Mouse (Mus musculus): ENCODE measurements around the gene Oosp1.

Gene Oosp1

DNA sequence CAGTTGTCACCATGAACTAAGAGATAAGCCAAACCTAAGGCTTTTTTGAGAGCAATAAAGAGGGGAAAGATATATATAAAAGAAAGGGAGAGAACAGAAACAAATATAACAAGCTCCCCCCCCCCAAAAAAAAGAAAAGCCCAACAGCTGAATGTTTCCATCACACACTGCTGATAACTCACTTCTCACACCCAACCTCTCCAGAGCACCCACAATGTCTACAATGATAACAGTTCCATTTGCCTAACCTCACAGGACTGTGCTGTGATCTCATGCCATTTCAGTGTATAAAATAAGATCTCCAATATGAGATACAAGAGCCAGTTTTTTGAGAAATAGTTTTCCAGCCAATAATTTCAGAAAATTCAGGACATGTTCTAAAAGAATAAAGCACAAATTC, 73.0 kb downstream of the Oosp1 start:
- no peak for DNase-seq (ENCODE audit: low spot score in 2 of 2)
